Mouse (Mus musculus) forebrain, embryonic 14.5 days (tissue): Measurements from ENCODE around the gene 4930412O13Rik. TPM values are rescaled to one million over a fixed set of nuclear protein-coding genes. Genes with fewer than 3 reads are reported as not detected.

Experiments
- ATAC-seq: fragments of 200-750 bp; cut with Nextera tagmentation; 2 replicates; pipeline ENCODE4 v1.8.0; 2017; ENCODE audit warnings: mild to moderate bottlenecking, moderate library complexity
- DNase-seq: peaks from one replicate; pipeline ENCODE4 v3.0.0-alpha.2; 2015; ENCODE audit warnings: low spot score
- H3K27ac ChIP-seq: fragments of 300-500 bp; sonication (generic); 2 replicates; pipeline ENCODE4 v1.5.1; 2014; ENCODE audit warnings: low read depth, mild to moderate bottlenecking, control low read depth, low read length, moderate library complexity
- H3K27me3 ChIP-seq: fragments of 300-500 bp; sonication (generic); replicated peaks from 2 replicates; pipeline ENCODE4 v1.6.1; 2014; ENCODE audit warnings: low read length, control low read depth, mixed read lengths; ENCODE audit not compliant: control insufficient read depth, insufficient read depth
- H3K36me3 ChIP-seq: fragments of 300-500 bp; sonication (generic); 2 replicates; pipeline ENCODE4 v1.6.1; 2014; ENCODE audit warnings: low read length, control low read depth; ENCODE audit not compliant: control insufficient read depth, insufficient read depth
- H3K4me1 ChIP-seq: fragments of 300-500 bp; sonication (generic); 2 replicates; pipeline ENCODE4 v1.6.1; 2014; ENCODE audit warnings: antibody characterized with exemption, low read length, control low read depth; ENCODE audit not compliant: control insufficient read depth, insufficient read depth
- H3K4me2 ChIP-seq: fragments of 300-500 bp; sonication (generic); 2 replicates; pipeline ENCODE4 v1.6.1; 2014; ENCODE audit warnings: mild to moderate bottlenecking, control low read depth, low read length
- H3K4me3 ChIP-seq: fragments of 300-500 bp; sonication (generic); 2 replicates; pipeline ENCODE4 v1.5.1; 2014; ENCODE audit warnings: low read depth, low read length, control low read depth
- H3K9ac ChIP-seq: fragments of 300-500 bp; sonication (generic); 2 replicates; pipeline ENCODE4 v1.6.1; 2014; ENCODE audit warnings: mild to moderate bottlenecking, low read length, control low read depth, moderate library complexity
- H3K9me3 ChIP-seq: fragments of 300-500 bp; sonication (generic); replicated peaks from 2 replicates; pipeline ENCODE4 v1.6.1; 2016; ENCODE audit warnings: low read length, control low read depth, mixed read lengths; ENCODE audit not compliant: control insufficient read depth
- WGBS: fragments of 180-500 bp; shearing (Covaris S2); extraction: QIAGEN DNeasy Blood & Tissue Kit; methylation state at CpG from one replicate; pipeline ENCODE4 v1.1.7; 2014; 5-methylcytosine and 5-hydroxymethylcytosine counted together
- polyA plus RNA-seq: library from polyadenylated mRNA; unstranded; fragments of >200 nt; fragmentation: Nextera tagmentation; extraction: Ambion mirVana; gene quantifications from 2 replicates; pipeline ENCODE4 v1.2.1, GENCODE M21; 2014

4930412O13Rik gene
- polyA plus RNA-seq, 1 experiment from 2014 or later = not detected

DNA sequence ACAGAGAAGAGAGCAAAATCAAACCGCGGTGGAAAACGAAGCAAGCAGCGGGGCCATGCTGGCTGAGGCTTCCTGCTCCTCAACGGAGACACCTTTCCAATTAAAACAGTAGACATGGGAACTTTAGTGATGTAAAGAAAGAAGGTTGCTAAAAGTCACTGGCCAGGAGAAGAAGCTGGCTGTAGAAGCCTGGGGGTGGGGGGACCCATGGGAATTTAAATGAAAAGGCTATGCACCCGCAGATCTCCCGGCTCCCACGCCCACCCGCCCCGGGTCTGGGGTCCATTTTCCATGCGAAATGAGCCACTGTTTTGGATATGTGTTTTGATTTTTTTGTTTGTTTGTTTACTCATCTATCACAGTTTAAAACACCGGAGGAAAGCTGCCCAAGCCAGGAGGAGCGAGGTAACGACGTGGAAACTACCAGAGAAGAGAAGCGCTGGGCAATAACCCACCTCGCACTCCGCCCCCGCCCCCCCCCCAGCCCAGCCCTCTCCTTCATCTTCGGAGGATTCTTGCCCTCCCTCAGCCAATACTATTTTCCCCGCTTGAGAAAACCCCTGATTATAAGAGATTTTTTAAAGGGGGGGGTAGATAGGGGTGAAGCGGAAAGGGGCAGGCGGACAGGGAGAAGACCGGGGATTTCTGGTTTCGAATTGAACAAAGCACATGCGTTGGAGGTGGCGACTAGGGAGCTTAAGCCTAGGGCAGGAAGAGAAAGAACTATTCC, 2.9 kb downstream of the 4930412O13Rik start:
- Histone ChIP-seq H3K36me3 (no peaks in the 10 kb centered on the region), H3K27ac (no peak overlapping the region), H3K4me1 (no peaks in the 10 kb centered on the region), H3K9ac (no peak overlapping the region), H3K4me3 (no peak overlapping the region), H3K27me3 (peaks cover 93% of the 10 kb centered on the region), H3K4me2 (no peak overlapping the region), H3K9me3 (no peaks in the 10 kb centered on the region)
- DNase-seq (no peak), ATAC-seq (no peak)
- WGBS = under 1% methylated on average over 27 of the region's 27 CpGs

DNA sequence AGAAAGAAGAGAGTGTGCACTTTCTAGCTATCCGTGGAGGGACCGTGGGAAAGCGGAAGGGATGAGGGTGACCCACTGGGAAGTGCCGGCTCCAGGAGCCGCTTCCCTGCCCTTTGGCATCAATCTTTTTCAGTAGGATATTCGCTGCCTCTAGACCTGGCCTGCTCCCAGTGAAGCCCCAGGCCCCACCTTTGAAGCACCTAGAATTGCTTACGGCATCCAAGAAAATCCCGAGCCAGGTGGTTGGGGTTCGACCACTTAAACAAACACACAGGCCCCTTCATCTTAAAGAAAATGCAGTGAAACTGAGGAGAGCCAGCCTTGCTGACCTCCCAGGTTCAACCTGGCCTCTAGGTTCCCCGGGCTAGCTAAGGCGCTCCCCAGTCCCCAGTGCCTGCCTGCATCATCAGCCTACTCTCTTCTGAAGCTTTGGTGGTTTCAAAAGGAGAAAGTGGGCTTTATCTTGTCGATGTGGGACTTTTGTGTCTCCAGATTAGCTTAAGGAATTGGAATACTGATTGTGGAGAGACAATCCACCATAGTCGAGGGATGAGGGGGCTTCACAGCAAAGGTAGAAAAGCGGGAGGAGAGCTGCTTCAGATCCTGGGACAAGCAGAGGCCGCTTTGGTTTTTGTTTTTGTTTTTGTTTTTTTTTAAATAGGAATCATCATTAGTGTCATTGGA, 3.6 kb downstream of the 4930412O13Rik start:
- Histone ChIP-seq H3K4me1 (no peaks in the 10 kb centered on the region), H3K36me3 (no peaks in the 10 kb centered on the region), H3K9ac (no peak overlapping the region), H3K4me3 (no peak overlapping the region), H3K4me2 (no peak overlapping the region), H3K27ac (no peak overlapping the region), H3K27me3 (peaks cover 95% of the 10 kb centered on the region), H3K9me3 (no peaks in the 10 kb centered on the region)
- ATAC-seq (no peak), DNase-seq (no peak)
- WGBS = under 1% methylated on average over 15 of the region's 15 CpGs

DNA sequence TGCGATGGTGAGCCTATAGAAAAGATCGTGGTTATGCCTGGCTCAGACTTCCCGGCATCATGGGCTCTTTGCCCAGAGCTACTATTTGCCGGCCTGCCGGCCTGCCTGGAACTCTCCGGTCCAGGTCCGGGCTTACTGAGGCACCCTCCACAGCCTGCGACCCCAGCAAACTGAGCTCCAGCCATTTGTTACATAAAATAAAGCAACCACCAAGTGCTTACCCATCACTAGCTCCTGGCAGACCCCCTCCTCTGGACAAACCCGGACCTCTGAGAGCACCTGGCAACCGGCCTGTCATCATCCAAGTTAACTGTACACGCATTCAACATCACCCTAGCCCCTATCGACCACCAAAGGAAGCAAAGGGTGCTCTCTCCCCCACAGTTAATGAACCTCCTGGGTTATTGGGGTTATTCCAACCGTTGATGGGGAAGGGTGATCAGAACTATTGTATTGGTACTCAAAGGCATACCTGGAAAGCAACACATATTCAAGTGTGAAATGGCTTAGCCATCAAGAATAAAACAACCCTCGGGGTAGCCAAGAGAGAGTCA, 4.2 kb downstream of the 4930412O13Rik start:
- Histone ChIP-seq H3K4me1 (no peaks in the 10 kb centered on the region), H3K4me2 (no peak overlapping the region), H3K4me3 (no peak overlapping the region), H3K27me3 (peaks cover 94% of the 10 kb centered on the region), H3K36me3 (no peaks in the 10 kb centered on the region), H3K9me3 (no peaks in the 10 kb centered on the region), H3K27ac (no peak overlapping the region), H3K9ac (no peak overlapping the region)
- DNase-seq (no peak), ATAC-seq (no peak)
- whole genome bisulfite sequencing = under 1% methylated on average over 14 of the region's 14 CpGs

DNA sequence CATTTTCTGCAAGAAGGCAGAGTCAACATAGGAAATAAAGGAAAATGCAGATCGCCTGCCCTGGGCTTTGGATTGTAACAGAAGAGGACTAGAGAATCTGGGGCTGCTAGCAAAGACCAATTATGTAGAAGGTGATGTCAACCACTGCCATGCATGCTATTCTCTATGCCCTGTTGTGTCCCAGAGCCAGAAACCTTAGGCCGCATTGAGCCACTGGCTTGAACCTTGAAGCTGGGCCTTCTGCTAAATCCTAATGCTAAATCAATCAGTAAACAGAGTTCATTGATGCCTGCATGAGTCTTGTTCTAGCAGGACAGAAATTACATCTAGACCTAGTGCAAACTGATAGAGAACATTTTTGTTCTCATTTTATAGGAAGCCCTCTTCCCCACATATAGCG, 5.0 kb downstream of the 4930412O13Rik start:
- no peak overlapping the region for H3K4me3 ChIP-seq
- H3K27me3 ChIP-seq = peaks cover 91% of the 10 kb centered on the region
- H3K9me3 ChIP-seq = no peaks in the 10 kb centered on the region
- H3K4me1 ChIP-seq = no peaks in the 10 kb centered on the region
- no peak overlapping the region for H3K4me2 ChIP-seq
- no peak overlapping the region for H3K9ac ChIP-seq
- no peak overlapping the region for H3K27ac ChIP-seq
- ATAC-seq (no peak), DNase-seq (no peak)
- WGBS = 3% methylated on average over 3 of the region's 3 CpGs
- H3K36me3 ChIP-seq = no peaks in the 10 kb centered on the region

DNA sequence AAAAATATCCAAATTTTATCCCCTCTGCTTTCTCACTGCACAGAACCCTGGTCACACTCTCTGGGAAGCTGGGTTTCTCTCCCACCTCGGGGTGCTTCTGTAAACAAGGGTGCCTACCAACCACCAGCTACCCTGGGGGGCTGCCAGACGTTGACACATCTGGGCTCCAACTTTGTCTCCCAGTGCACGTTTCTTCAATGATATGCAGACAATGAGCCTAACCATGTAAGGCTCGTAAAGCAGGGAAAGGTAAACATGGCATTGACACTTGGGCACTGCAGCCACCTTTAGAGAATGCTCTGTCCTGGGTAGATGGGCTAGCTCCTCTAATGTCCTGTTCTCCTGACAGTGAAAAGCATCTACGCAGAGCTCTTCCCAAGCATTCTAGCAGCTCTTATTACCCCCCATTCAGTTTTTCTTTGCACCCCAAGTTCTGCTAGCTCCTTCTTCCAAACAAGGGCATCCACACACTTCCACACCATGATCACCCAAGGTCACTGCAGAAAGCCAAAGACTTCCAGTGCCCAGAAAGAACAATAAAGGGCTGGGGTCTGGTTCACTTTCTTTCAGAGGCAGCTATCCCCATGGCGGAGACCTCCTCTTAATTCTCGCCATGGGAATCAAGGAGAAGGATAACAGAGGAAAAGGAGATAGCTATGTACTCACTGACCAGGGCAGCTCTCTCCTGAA, 6.0 kb downstream of the 4930412O13Rik start:
- Histone ChIP-seq H3K27me3 (peaks cover 88% of the 10 kb centered on the region), H3K4me2 (no peak overlapping the region), H3K4me3 (no peak overlapping the region), H3K36me3 (no peaks in the 10 kb centered on the region), H3K27ac (no peak overlapping the region), H3K9ac (no peak overlapping the region), H3K4me1 (no peaks in the 10 kb centered on the region), H3K9me3 (no peaks in the 10 kb centered on the region)
- 5% methylated on average over 7 of the region's 7 CpGs for WGBS
- ATAC-seq (no peak), DNase-seq (no peak)

DNA sequence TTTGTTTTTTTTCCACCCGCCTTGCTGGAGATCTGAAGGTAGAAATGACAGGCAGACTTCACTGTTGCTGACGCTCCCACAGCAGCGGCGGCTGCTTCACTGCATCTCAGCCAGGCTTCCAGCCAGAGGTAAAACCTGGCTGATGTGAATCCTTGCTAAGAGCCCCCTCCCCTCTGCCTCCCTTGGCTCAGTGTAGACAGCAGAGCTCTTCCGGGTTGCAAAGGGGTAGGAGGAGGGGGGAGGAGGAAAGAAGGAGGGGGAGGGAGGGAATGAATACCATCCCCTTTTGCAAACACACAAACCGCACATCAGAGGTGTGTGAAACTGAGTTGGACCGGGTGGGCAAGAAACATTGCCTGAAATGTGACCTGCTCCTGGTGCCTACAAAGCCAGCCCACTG, 6.6 kb downstream of the 4930412O13Rik start:
- no peak overlapping the region for H3K4me2 ChIP-seq
- H3K4me1 ChIP-seq = no peaks in the 10 kb centered on the region
- DNase-seq (no peak), ATAC-seq (no peak)
- H3K27me3 ChIP-seq = peaks cover 87% of the 10 kb centered on the region
- 0% methylated on average over 7 of the region's 7 CpGs for WGBS
- H3K9me3 ChIP-seq = no peaks in the 10 kb centered on the region
- H3K9ac ChIP-seq = no peak overlapping the region
- no peaks in the 10 kb centered on the region for H3K36me3 ChIP-seq
- no peak overlapping the region for H3K4me3 ChIP-seq
- H3K27ac ChIP-seq = no peak overlapping the region

DNA sequence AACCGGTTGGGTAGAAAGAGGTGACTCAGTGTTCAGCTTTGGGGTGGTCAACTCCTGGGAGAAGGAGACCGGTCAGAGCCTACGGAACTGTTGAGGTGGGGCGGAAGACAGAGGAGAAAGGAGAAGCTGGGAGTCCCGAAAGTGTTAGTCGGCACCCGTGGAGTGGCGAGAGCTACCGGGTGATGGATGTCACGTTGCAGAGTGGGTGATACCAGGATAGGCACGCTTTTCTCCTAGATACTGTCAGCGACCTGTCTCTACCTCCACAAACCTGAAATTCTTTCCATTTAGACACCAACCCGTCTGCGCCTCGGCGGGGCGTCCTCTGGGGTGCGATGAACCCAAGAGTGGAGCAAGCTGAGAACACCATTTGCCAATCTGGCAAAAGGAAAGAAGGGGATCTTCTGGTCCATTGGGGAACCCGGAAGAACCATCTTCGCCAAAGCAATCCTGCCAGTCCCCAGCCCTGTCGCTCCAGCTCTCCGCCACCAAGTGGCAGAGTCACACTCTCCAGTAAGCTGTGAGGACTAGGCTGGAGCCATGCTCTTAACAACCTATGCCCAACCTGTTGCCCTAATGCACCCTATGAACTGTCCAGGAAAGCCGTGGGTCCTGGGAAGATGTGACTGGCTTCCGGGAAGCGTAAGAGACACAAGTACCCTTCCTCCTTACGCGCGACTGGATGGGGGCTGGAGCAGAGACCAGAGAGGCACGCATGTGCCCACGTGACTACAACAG, 8.0 kb downstream of the 4930412O13Rik start, which contains the start of gene 9230102O04Rik:
9230102O04Rik (minus strand) TSS at position 628 of the 738 bp plus-strand sequence.
- Histone ChIP-seq H3K36me3 (no peaks in the 10 kb centered on the region), H3K27ac (no peak within 1 kb of the TSS), H3K4me3 (0 out of 2 replicates have a peak within 1 kb of the TSS, but pooled peaks have one; percentile 4), H3K27me3 (peaks cover 87% of the 10 kb centered on the region), H3K4me1 (no peaks in the 10 kb centered on the region), H3K9ac (no peak within 1 kb of the TSS), H3K9me3 (no peaks in the 10 kb centered on the region), H3K4me2 (no peak within 1 kb of the TSS)
- WGBS = under 1% methylated on average over 30 of the region's 30 CpGs
- ATAC-seq = peak; percentile 49; the same call in 1 of the 2 replicates
- DNase-seq = no peak

DNA sequence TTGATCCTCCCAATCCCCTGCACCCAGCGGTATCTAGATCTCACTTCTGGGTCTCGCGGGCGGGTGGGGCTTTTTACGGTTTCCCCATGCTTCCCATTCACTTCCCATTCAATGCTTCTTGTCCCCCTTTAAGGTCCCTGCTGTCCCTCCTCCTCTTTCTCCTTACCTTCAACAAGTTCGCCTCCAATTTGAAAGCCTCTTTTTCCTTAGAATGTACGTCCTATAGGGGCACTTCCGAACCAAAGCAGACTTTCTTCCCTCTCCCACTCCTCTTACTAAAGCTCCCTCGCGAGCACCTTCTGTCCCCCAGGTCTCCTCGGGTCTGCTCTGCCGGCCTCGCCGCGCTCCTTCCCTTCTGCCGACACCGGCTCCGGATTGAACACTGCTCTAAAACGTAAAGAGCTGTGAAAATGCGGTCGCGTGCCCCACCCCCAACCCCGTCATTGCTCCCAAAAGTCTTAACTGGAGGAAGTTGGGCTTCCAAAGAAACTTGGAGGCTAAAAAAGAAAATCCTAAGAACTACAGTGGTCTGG, 8.7 kb downstream of the 4930412O13Rik start, which contains the start of gene Gata3:
Gata3 (minus strand) TSS at position 384 of the 533 bp plus-strand sequence.
- no peak within 1 kb of the TSS for H3K9ac ChIP-seq
- ATAC-seq (no peak), DNase-seq (no peak)
- no peaks in the 10 kb centered on the region for H3K36me3 ChIP-seq
- H3K9me3 ChIP-seq = no peaks in the 10 kb centered on the region
- H3K4me2 ChIP-seq = no peak within 1 kb of the TSS
- WGBS = under 1% methylated on average over 23 of the region's 23 CpGs
- H3K4me3 ChIP-seq = 0 out of 2 replicates have a peak within 1 kb of the TSS, but pooled peaks have one; percentile 4
- no peaks in the 10 kb centered on the region for H3K4me1 ChIP-seq
- no peak within 1 kb of the TSS for H3K27ac ChIP-seq
- H3K27me3 ChIP-seq = peaks cover 87% of the 10 kb centered on the region
